Mouse (Mus musculus) lung, postnatal 14 days (tissue): Measurements from ENCODE around the gene Gm11938.
A peak's percentile ranks its signal among the peaks of the same experiment; 100 is the strongest.
"Not testable (repeated sequence)": the region's sequence is repeated elsewhere in the genome, so short reads cannot be mapped to it uniquely, and the experiment has no call there.

Experiments
- DNase-seq: peaks from one replicate; pipeline ENCODE4 v3.0.0; 2021

Gm11938 gene

GRCm38 (mm10) chr11:99603208-99603607, at the start of gene Gm11938:
Gene Gm11938, minus strand, starts transcription at chr11:99603308.
- DNase-seq: not testable (repeated sequence)

- no peak for DNase-seq
Measured at GRCm38 (mm10) chr11:99650136-99650535, 47.0 kb upstream of the Gm11938 start, which contains the start of gene Gm11555. Gene Gm11555, minus strand, starts transcription at chr11:99650236.

- no peak for DNase-seq
Measured at GRCm38 (mm10) chr11:99646444-99646843, 43.3 kb upstream of the Gm11938 start.

- no peak for DNase-seq
Measured at GRCm38 (mm10) chr11:99644351-99644750, 41.2 kb upstream of the Gm11938 start.

- not testable (repeated sequence) for DNase-seq
Measured at GRCm38 (mm10) chr11:99643635-99644139, 40.6 kb upstream of the Gm11938 start, which contains the start of gene Krtap4-7. Gene Krtap4-7, minus strand, starts transcription at chr11:99644089.

- no peak for DNase-seq
Measured at GRCm38 (mm10) chr11:99640926-99641325, 37.8 kb upstream of the Gm11938 start.

GRCm38 (mm10) chr11:99637086-99637485, 34.0 kb upstream of the Gm11938 start:
- DNase-seq: no peak

GRCm38 (mm10) chr11:99634653-99635134, 31.6 kb upstream of the Gm11938 start, which contains the start of gene Krtap4-2:
Gene Krtap4-2, minus strand, starts transcription at chr11:99635084.
- no peak for DNase-seq

GRCm38 (mm10) chr11:99633293-99633692, 30.2 kb upstream of the Gm11938 start:
- DNase-seq: no peak

GRCm38 (mm10) chr11:99630890-99631289, 27.8 kb upstream of the Gm11938 start:
- no peak for DNase-seq

- no peak for DNase-seq
Measured at GRCm38 (mm10) chr11:99628138-99628537, 25.0 kb upstream of the Gm11938 start, which contains the start of gene Krtap4-1. Gene Krtap4-1, minus strand, starts transcription at chr11:99628238.

GRCm38 (mm10) chr11:99620335-99620734, 17.2 kb upstream of the Gm11938 start, which contains the start of gene Gm11562:
Gene Gm11562, minus strand, starts transcription at chr11:99620435.
- DNase-seq: no peak

- DNase-seq: no peak
Measured at GRCm38 (mm10) chr11:99614796-99615363, 11.8 kb upstream of the Gm11938 start, which contains the start of gene Krtap2-4. Gene Krtap2-4, minus strand, starts transcription at chr11:99614846.

- not testable (repeated sequence) for DNase-seq
Measured at GRCm38 (mm10) chr11:99610089-99610488, 7.0 kb upstream of the Gm11938 start, which contains the start of gene Gm11937. Gene Gm11937, minus strand, starts transcription at chr11:99610189.

- DNase-seq: no peak
Measured at GRCm38 (mm10) chr11:99609126-99609525, 6.0 kb upstream of the Gm11938 start.

- DNase-seq: not testable (repeated sequence)
Measured at GRCm38 (mm10) chr11:99597742-99598141, 5.4 kb downstream of the Gm11938 start, which contains the start of gene Krtap9-3. Gene Krtap9-3, minus strand, starts transcription at chr11:99598105.

- no peak for DNase-seq
Measured at GRCm38 (mm10) chr11:99590981-99591380, 12.1 kb downstream of the Gm11938 start, which contains the start of gene Krtap1-3. Gene Krtap1-3, minus strand, starts transcription at chr11:99591339.

- DNase-seq: no peak
Measured at GRCm38 (mm10) chr11:99585096-99585495, 18.0 kb downstream of the Gm11938 start.

- no peak for DNase-seq
Measured at GRCm38 (mm10) chr11:99583245-99583704, 19.8 kb downstream of the Gm11938 start, which contains the start of gene Krtap1-4. Gene Krtap1-4, minus strand, starts transcription at chr11:99583654.

GRCm38 (mm10) chr11:99581564-99581963, 21.5 kb downstream of the Gm11938 start:
- no peak for DNase-seq

GRCm38 (mm10) chr11:99581051-99581450, 22.1 kb downstream of the Gm11938 start:
- no peak for DNase-seq

GRCm38 (mm10) chr11:99580636-99581035, 22.5 kb downstream of the Gm11938 start, which contains the start of gene Krtap1-5:
Gene Krtap1-5, minus strand, starts transcription at chr11:99581016.
- DNase-seq: no peak

GRCm38 (mm10) chr11:99574106-99574505, 29.0 kb downstream of the Gm11938 start:
- DNase-seq: peak; percentile 80

- DNase-seq: no peak
Measured at GRCm38 (mm10) chr11:99573164-99573563, 29.9 kb downstream of the Gm11938 start.
